Mouse (Mus musculus) erythroblast, adult 5-6 weeks (primary cell): Measurements from ENCODE around the gene Papln. TPM values are rescaled to one million over a fixed set of nuclear protein-coding genes. Genes with fewer than 3 reads are reported as not detected.

ENCODE experiments used
- ATAC-seq: replicated peaks from 2 replicates; pipeline ENCODE4 v1.8.0; 2016; ENCODE audit warnings: moderate number of reproducible peaks, mild to moderate bottlenecking, moderate TSS enrichment, inconsistent platforms; ENCODE audit not compliant: poor library complexity, low FRiP score, severe bottlenecking
- total RNA-seq, 2 experiments: library from RNA; stranded (forward) in 1 of 2; stranded (reverse) in 1 of 2; fragments of 150-400 nt in 1 of 2; fragments of 200-764, 138-1000 nt in 1 of 2; gene quantifications; 2 replicates each; pipeline versions ENCODE4 v1.2.3 to v1.2.4; 2015 to 2017; ENCODE audit warnings: low replicate concordance in 2 of 2

The Papln gene
- total RNA-seq (2015; ENCODE audit: low replicate concordance): not detected in 2 replicates
- total RNA-seq (2017; ENCODE audit: low replicate concordance): not detected in 2 replicates

- no peak for ATAC-seq
Observed at GRCm38 (mm10) chr12:83763311-83764043, at the start of gene Papln. Gene Papln, plus strand, starts transcription at chr12:83763634.

- no peak for ATAC-seq
Observed at GRCm38 (mm10) chr12:83713749-83714148, 49.7 kb upstream of the Papln start.

- ATAC-seq: no peak
Observed at GRCm38 (mm10) chr12:83716416-83717184, 46.8 kb upstream of the Papln start.

DNA sequence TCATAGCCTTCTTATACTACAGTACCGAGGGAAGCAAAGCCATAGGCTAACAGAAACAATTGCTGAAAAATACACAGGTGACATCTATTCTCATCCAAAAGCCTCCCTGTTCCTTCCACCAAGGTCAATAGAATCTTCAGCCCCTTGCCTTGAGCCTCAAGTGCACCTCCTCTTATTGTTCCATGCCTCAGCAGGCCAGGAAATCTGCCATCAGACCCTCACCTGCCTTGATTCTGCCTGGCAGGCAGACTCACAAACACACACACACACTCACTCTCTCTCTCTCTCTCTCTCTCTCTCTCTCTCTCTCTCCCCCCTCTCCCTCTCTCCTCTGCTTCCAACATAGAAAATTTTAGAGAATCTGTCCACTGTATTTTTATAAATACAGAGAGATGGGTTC is 44.0 kb upstream of the Papln start:
- no peak for ATAC-seq

GRCm38 (mm10) chr12:83721281-83721680 is 42.2 kb upstream of the Papln start:
- no peak for ATAC-seq

- ATAC-seq: no peak
Observed at GRCm38 (mm10) chr12:83723037-83723436, 40.4 kb upstream of the Papln start.

DNA sequence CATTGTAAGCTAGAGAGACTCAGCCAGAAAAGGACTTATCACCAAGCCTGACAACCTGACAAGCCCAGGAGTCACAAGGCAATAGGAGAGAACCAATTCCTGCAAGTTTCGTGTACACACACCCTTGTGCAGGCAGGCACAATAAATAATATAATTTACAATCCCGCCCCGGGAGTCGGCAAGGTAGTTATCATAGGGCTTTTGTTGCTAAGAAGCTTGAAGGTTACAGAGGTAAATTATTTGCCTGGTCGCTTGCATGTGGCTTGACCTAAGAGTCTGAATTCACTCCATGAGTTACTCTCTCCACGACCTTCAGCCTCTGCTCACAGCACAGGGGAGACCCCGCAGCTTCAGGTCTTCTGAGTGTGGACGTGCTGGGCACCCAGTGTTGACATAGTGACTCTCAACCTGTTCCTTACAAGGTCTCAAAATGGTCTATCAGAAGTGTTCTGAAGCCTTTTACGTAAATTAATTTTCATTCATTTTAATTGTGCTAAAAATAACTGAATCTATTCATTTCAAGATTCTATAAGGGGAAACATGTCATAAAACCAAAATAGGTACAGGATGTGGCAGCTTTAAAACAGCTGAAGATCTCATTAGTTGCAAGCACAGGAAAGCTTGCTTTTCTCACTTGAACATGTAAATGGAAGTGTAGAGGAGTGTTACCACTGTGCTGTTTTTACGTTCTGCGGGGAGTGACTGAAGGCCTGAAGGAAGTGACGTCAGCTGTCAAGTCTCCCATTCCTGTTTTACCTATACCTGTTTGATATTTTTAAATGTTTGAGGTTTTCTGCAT is 36.7 kb upstream of the Papln start:
- no peak for ATAC-seq

DNA sequence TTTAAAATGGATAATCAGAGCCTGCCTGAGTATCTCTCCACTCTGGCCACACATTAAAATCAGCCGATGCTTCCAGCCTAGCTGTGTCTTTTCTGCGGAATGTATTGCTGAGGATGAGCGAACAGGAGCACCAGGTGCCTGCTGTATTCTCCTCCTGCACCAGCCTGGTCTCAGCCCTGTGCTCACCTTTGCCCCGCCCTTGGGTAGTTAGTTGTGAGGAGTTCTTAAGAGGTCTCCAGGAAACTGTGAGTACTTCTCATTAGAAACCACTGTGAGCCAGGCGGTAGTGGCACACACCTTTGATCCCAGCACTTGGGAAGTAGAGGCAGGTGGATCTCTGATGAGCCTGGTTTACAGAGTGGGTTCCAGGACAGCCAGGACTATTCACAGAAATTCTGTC is 31.2 kb upstream of the Papln start:
- no peak for ATAC-seq

DNA sequence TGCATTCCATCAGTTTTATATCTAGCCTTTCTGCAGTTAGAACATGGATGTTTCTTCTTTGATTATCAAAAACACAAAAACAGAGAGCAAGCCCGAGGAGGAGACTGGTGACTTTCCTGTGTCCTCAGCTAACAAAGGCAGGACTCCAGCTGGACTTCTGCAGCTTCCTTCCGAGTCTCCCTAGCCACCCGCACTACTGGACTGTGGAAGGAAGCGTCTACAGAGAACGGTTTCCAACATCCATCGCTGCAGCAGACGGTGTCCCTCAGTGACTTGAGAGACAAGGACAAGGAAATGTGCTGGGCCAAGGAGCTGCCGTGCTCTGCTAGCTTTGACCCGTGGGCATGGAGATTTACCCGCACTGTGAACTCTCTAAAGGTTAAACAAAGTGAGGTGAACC is 29.4 kb upstream of the Papln start:
- ATAC-seq: no peak

- ATAC-seq: no peak
Observed at GRCm38 (mm10) chr12:83736236-83736635, 27.2 kb upstream of the Papln start.

GRCm38 (mm10) chr12:83738651-83739050 is 24.8 kb upstream of the Papln start:
- ATAC-seq: no peak

DNA sequence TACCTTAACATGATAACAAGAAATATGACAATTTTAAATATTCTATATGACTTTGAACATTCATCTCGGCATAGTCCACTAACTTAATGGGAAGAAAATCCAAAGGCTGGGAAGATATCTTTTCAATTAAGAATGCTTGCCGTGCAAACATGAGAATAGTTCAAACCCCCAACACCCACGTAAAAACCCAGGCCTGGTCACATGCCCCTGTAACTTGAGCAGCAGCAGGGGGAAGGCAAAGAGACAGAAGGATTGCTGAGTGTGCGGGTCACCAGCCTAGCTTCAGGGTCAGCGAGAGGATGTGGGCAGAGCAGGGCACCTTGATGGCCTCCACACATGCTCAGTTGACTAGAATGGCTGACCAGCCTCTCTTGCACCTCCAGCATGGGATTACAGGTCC is 21.7 kb upstream of the Papln start:
- ATAC-seq: no peak

- ATAC-seq: no peak
Observed at GRCm38 (mm10) chr12:83742834-83743233, 20.6 kb upstream of the Papln start.

DNA sequence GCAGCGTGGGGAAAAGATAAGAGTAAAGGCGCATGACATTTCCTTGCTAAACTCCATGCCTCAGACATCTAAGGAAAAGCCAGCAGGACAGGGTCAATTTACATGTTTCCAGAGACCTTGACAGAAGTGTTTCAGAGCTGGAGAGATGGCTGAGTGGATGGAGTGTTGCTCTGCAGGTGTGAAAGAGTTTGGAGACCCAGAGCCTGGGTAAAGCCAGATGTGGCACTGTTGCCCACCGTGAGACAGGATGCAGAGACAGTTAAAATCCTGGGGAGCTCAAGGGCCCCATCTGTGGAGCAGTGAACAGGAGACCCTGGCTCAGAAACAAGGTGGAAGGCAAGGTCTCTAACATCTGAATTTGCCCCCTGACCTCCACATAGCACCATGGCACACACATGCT is 19.7 kb upstream of the Papln start:
- no peak for ATAC-seq

DNA sequence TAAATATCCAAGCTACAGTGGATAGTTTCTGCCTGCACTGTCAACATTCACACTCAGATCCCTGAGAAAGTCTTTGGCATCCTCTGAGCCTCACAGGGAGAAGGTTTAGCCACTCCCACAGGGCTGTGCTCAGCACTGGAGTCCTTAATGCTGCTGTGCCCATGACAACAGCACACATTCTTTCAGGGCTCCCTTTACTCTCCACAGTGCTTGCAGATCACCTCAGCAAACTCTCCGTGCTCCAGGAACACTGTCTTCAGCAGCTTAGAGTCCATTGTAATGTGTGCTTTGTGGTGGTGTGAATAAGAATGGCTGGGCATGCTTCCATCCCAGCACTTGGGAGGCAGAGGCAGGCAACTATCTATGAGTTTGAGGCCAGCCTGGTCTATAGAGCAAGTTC is 14.2 kb upstream of the Papln start:
- no peak for ATAC-seq

DNA sequence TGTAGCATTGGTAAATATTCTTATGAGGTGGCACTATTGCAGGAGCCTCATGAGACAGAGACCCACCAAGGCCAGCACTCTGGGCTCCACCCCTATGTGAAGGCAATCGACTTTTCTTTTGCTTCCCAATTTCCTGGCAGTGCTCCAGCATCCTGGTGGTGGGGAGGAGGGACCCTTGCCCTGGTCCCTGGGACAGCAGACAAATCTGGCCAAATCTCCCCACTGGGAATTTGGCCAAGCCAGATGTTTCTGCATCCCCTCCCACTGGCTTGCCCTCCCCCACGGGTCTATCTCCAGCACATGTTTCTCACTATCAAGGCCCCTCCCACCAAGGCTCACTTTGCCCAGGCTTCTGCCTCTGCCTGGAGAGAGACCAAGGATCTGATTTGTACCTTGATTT is 10.9 kb upstream of the Papln start:
- no peak for ATAC-seq

GRCm38 (mm10) chr12:83758735-83759134 is 4.7 kb upstream of the Papln start:
- ATAC-seq: no peak

- ATAC-seq: no peak
Observed at GRCm38 (mm10) chr12:83760201-83760600, 3.2 kb upstream of the Papln start.

DNA sequence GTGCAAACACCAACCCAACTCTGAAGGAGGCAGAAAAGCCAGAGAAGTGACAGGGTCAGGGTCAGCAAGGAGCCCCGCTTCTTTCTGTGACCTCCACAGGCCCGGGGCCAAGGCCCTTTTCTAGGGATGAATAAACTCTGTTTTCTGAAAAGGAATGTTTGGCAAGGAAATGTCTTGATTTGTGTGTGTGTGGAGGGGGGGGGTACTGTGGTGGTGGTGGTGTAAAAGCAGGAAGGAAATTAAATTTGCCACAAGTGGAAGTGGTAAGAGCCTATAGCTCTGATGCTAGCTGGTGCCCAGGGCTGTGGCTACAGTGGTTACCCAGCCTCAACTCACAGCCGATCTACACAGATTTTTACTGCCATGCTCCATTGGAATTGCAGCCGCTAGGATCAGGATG is 728 bp upstream of the Papln start:
- no peak for ATAC-seq

- no peak for ATAC-seq
Observed at GRCm38 (mm10) chr12:83764044-83764365, 571 bp downstream of the Papln start.

- no peak for ATAC-seq
Observed at GRCm38 (mm10) chr12:83764519-83764918, 1.1 kb downstream of the Papln start.
